Mouse (Mus musculus) inflammation-experienced regulatory T-cells (primary cell): ENCODE measurements around the gene Btbd35f18. TPM values are rescaled to one million over a fixed set of nuclear protein-coding genes. Genes with fewer than 3 reads are reported as not detected.

Source experiments
- polyA plus RNA-seq, 2 experiments: library from polyadenylated mRNA; unstranded; fragments of 100-300 nt; shearing (Covaris generic); gene quantifications; one replicate each; pipeline ENCODE4 v1.2.1; 2017

Gene Btbd35f18
- polyA plus RNA-seq: not detected

DNA sequence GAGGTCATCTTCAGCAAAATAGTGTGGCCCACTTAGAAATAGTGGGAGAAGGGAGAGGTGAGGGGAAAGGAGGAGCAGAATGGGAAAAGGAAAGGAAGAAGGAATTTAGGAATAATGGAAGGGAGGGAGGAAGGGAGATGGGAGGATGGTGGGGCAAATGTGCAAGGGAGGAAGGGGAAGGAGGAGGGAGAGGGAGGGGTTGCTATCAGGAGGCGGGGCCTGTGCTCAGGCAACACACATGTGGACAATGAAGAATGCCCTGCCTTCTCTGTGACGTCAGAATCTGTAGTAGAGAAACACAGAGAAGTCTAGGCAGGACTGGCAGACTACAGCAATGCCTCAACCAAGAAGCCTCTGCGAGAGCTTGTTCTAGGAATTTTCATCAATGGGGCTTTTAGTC is at the start of gene Btbd35f18:
Gene Btbd35f18 (plus strand): TSS at position 301 of the 400 bp plus-strand sequence.

Other genes with a start within 250 kb of the Btbd35f18 start
- not detected for gene Btbd35f10, start 52.7 kb downstream of the Btbd35f18 start, polyA plus RNA-seq